Mouse (Mus musculus): ENCODE results near the gene Gm10974.

GRCm38 (mm10) chr7:66418981-66419380 is 53.3 kb downstream of the Gm10974 start:
- TF ChIP-seq POLR2A (IDR thresholded peaks at IDR 0.05; ENCODE audit: insufficient read depth, low read depth, low read length) (no peak), CTCF (IDR thresholded peaks at IDR 0.05; ENCODE audit: insufficient read depth, low read depth, low read length) (no peak)

All from olfactory bulb, adult 2 months (tissue).